Mouse (Mus musculus): ENCODE results near the gene Ror2. TPM values are rescaled to one million over a fixed set of nuclear protein-coding genes. Genes with fewer than 3 reads are reported as not detected.

Ror2 gene
- polyA plus RNA-seq, 1 experiment from 2014 or later, result 17.1 TPM

DNA sequence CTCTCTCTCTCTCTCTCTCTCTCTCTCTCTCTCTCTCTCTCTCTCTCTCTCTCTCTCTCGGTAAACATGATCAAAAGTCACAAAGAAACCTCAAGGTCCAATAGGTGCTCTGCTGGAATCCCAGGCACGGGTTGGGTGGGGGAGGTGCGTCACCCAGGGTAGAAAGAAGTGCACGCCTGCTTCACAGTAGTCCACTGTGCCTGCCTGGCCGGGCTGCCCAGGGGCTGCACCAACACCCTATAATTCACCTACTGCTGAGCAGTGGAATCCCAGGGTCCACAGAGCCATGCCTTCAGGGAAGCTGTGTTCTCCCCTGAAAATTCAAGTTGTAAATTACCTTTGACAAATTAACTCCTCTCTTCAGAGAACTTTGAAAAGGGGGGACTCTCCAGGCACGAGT, 58.9 kb downstream of the Ror2 start:
- Histone ChIP-seq H3K4me2 (no peak overlapping the region), H3K4me3 (no peak overlapping the region), H3K9me3 (0 out of 2 replicates have a peak, but pooled peaks cover 7% of the 10 kb centered on the region), H3K9ac (no peak overlapping the region), H3K4me1 (peaks cover 34% of the 10 kb centered on the region), H3K27me3 (no peaks in the 10 kb centered on the region), H3K27ac (no peak overlapping the region), H3K36me3 (no peaks in the 10 kb centered on the region)
- 32% methylated on average over 6 of the region's 6 CpGs for WGBS
- ATAC-seq (ENCODE audit: borderline replicate concordance, extremely low read depth, low FRiP score, low TSS enrichment), result no peak

DNA sequence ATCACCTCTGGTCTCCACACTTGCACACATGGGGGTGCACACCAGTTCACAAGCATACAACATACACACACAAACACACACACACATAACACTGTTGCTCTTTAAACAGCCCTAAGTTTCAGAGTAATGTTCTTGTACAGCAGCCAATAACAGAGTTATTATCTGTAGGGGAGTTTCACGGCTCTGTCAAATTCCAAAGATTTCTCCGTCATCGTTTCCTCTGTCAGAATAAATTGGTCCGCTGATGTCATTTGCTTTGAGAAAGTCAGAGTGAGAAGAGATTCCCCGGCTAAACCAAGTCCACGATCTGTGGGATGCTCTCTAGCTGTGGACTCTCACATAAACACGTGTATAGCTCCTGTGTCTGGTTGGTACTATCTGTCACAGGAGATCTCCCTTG, 59.5 kb downstream of the Ror2 start:
- H3K4me3 ChIP-seq, result no peak overlapping the region
- WGBS, result 29% methylated on average over 7 of the region's 7 CpGs
- 0 out of 2 replicates have a peak, but pooled peaks cover 7% of the 10 kb centered on the region for H3K9me3 ChIP-seq
- no peak overlapping the region for H3K9ac ChIP-seq
- no peaks in the 10 kb centered on the region for H3K27me3 ChIP-seq
- no peaks in the 10 kb centered on the region for H3K36me3 ChIP-seq
- H3K4me2 ChIP-seq, result no peak overlapping the region
- 0 out of 2 replicates have a peak, but pooled peaks have one; percentile 11 for ATAC-seq (ENCODE audit: borderline replicate concordance, extremely low read depth, low FRiP score, low TSS enrichment)
- H3K4me1 ChIP-seq, result peaks cover 30% of the 10 kb centered on the region
- no peak overlapping the region for H3K27ac ChIP-seq

DNA sequence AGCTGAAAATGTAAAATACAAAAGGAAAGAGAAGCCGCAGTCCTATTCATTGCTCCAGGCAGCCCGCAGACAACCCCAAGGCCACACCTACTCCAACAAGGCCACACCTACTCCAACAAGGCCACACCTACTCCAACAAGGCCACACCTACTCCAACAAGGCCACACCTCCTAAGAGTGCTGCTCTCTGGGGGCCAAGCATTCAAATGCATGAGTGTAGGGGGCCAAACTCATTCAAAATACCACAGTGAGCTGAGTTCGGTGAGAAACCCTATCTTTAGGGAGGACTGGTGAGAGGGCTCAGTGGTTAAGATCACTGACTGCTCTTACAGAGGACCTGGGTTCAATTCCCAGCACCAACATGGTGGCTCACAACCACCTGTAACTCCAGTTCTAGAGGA, 60.0 kb downstream of the Ror2 start:
- no peak overlapping the region for H3K4me2 ChIP-seq
- H3K27ac ChIP-seq, result no peak overlapping the region

DNA sequence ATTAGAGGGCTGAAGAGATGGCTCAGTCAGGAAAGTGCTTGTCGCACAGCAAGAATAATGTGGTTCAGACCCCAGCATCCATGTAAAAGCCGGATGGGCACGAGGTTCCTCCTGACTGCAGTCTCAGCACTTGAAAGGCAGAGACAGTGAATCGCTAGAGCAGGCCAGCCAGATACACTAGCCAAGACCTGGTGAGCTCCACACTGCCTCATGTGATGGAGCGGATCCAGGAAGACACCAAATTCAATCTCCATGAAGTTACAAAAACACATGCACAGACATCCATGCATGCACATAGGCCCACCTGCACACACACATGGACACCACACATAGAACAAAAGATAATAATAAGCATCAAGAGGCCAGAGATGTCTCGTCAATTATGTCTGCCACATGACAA, 64.7 kb downstream of the Ror2 start:
- H3K4me3 ChIP-seq, result no peak overlapping the region
- H3K27ac ChIP-seq, result no peak overlapping the region
- 0 out of 2 replicates have a peak, but pooled peaks cover 7% of the 10 kb centered on the region for H3K9me3 ChIP-seq
- 82% methylated on average over 6 of the region's 6 CpGs for WGBS
- no peaks in the 10 kb centered on the region for H3K27me3 ChIP-seq
- no peak overlapping the region for H3K4me2 ChIP-seq
- H3K9ac ChIP-seq, result no peak overlapping the region
- ATAC-seq (ENCODE audit: borderline replicate concordance, extremely low read depth, low FRiP score, low TSS enrichment), result no peak
- peaks cover 45% of the 10 kb centered on the region for H3K4me1 ChIP-seq
- no peaks in the 10 kb centered on the region for H3K36me3 ChIP-seq

More for the DNA sequence above, 60.0 kb downstream of the Ror2 start:
- H3K36me3 ChIP-seq, result no peaks in the 10 kb centered on the region
- 0 out of 2 replicates have a peak, but pooled peaks cover 7% of the 10 kb centered on the region for H3K9me3 ChIP-seq
- H3K9ac ChIP-seq, result no peak overlapping the region
- peaks cover 28% of the 10 kb centered on the region for H3K4me1 ChIP-seq
- no peak overlapping the region for H3K4me3 ChIP-seq
- H3K27me3 ChIP-seq, result no peaks in the 10 kb centered on the region
- ATAC-seq (ENCODE audit: borderline replicate concordance, extremely low read depth, low FRiP score, low TSS enrichment), result no peak
- 93% methylated on average over 3 of the region's 3 CpGs for WGBS

DNA sequence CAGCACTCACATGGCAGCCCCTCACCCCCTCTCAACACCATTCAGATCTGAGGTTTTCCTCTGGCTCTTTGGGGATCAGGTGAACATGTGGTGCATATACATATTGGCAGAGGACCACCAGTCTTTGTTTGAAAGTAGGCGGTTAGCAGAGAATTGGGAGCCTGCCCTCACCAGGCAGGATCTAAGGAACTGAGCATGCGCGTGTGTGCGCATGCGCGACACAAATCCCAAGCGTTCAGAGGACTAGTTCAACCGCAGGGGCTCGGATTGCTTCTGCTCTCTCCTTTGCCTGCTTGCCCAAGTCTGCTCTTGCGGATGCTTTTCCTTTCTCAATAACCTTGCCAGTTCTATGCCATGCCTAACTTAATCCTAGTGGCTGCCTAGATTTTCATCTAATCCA, 66.0 kb downstream of the Ror2 start:
- Histone ChIP-seq H3K27me3 (no peaks in the 10 kb centered on the region), H3K9me3 (0 out of 2 replicates have a peak, but pooled peaks cover 7% of the 10 kb centered on the region), H3K9ac (no peak overlapping the region), H3K36me3 (no peaks in the 10 kb centered on the region), H3K4me1 (peaks cover 42% of the 10 kb centered on the region), H3K4me2 (no peak overlapping the region), H3K4me3 (no peak overlapping the region), H3K27ac (no peak overlapping the region)
- 89% methylated on average over 10 of the region's 10 CpGs for WGBS
- ATAC-seq (ENCODE audit: borderline replicate concordance, extremely low read depth, low FRiP score, low TSS enrichment), result no peak

DNA sequence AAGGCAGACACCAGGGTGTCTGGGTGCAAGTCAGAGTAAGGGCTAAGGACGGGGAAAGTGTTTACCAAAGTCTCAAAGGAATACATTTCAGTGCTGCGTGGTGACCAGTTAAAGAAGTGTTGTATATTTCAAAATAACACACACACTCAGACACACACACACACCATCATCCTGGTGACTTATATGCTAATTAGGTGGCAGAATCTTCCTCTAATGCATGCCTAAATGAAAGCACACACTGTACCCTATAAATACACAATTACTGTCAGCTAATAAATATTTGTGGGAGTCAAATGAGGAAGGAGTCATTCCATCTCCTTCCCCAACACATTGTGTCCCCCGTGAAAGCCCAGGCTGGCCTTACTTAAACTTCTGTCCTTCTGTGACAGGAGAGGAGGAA, 66.5 kb downstream of the Ror2 start:
- H3K9ac ChIP-seq, result no peak overlapping the region
- peaks cover 42% of the 10 kb centered on the region for H3K4me1 ChIP-seq
- H3K4me3 ChIP-seq, result no peak overlapping the region
- no peak overlapping the region for H3K27ac ChIP-seq
- H3K27me3 ChIP-seq, result no peaks in the 10 kb centered on the region
- 44% methylated on average over 3 of the region's 3 CpGs for WGBS
- no peak overlapping the region for H3K4me2 ChIP-seq
- 0 out of 2 replicates have a peak, but pooled peaks cover 5% of the 10 kb centered on the region for H3K9me3 ChIP-seq
- H3K36me3 ChIP-seq, result no peaks in the 10 kb centered on the region
- ATAC-seq (ENCODE audit: borderline replicate concordance, extremely low read depth, low FRiP score, low TSS enrichment), result no peak

DNA sequence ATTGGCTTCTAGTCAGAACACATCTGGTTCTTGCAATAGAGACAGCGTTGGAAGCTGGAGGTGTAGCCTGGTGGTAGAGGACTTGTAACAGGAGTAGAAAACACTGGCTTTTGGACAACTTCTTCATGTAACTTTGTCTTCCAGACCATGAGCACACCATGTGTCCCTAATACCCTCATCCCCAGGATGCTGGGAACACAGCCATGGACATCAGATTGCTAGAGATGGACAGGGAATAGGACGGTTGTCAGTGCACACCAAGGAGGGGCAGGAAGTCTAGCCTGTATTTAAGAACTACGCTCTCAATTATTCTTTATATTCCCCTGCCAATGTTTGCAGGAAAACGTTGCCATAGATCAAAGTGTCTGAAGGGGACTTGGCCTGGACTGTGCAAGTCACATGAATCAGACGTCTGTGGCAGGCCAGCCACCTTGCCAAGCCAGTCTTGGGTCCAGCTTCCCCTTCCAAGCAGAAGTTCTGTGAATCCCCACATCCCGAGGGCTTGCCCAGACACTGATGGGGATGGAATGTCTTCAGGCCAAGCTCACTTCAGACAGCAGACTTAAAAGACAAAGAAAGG, 68.4 kb downstream of the Ror2 start:
- no peak overlapping the region for H3K4me2 ChIP-seq
- no peaks in the 10 kb centered on the region for H3K36me3 ChIP-seq
- WGBS, result 19% methylated on average over 6 of the region's 6 CpGs
- no peaks in the 10 kb centered on the region for H3K27me3 ChIP-seq
- no peak overlapping the region for H3K9ac ChIP-seq
- H3K9me3 ChIP-seq, result no peaks in the 10 kb centered on the region
- H3K4me3 ChIP-seq, result no peak overlapping the region
- peak; percentile 75; the same call in 1 of the 2 replicates for ATAC-seq (ENCODE audit: borderline replicate concordance, extremely low read depth, low FRiP score, low TSS enrichment)
- H3K27ac ChIP-seq, result peak overlapping the region; percentile 61
- peaks cover 53% of the 10 kb centered on the region for H3K4me1 ChIP-seq

DNA sequence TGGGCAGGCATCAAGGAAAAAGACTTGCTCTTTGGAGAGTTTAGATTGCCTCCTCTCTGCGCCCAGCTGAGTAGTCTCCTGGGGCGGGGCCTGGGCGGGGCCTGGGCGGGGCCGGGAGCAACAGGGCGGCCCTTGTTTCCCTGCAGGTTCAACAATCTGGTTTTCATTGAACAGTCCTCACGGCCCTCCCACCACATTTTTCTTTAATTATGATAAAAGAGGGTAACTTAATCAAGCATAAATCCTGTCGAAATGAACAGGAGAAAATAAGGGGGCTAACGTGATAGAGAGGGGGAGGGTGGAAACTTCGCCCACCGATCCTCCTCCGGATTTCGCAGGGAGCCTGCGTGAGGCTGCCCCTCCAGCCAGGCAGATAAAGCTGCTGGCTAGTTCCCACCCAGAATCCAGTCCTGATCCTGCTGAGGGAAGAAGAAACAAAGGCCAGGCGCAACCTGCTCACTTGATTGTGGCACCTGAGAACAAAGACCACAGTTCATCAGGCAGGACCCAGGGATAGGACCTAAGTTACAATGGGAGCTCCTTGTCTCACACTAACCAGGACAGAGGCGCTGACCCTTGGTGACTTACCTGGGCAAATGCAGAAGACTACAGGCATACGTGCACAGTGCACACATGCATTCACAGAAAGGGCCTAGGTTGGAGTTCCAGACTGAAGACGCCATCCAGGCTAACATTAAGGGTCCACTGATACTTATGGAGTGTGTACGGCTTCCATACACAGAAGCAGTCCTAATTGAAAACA, 73.8 kb downstream of the Ror2 start:
- Histone ChIP-seq H3K4me3 (peak overlapping the region; percentile 30), H3K27ac (peak overlapping the region; percentile 41; the same call in 1 of the 2 replicates), H3K27me3 (no peaks in the 10 kb centered on the region), H3K9me3 (no peaks in the 10 kb centered on the region), H3K9ac (no peak overlapping the region), H3K4me1 (peaks cover 34% of the 10 kb centered on the region), H3K4me2 (peak overlapping the region; percentile 47), H3K36me3 (no peaks in the 10 kb centered on the region)
- ATAC-seq (ENCODE audit: borderline replicate concordance, extremely low read depth, low FRiP score, low TSS enrichment), result peak; percentile 80; the same call in 1 of the 2 replicates
- WGBS, result 15% methylated on average over 19 of the region's 19 CpGs

DNA sequence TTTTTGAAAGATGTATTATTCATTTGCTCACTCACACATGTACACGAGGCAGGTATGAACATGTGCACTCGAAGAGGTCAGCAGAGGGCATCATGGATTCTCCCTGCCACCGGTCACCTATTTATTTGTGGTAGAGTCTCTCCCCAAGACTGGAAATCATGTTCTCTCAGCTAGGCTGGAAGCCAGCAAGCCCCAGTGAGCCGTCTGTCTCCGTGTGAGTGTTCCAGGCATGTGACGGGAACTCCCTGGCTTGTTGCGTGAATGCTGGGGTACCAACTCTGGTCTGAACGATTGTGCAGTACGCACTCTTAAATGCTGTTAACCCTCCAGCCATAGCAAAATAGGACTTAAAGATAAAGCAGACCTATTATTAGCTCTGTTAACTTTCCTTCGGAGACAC, 77.4 kb downstream of the Ror2 start:
- Histone ChIP-seq H3K27me3 (no peaks in the 10 kb centered on the region), H3K36me3 (no peaks in the 10 kb centered on the region), H3K4me1 (peaks cover 49% of the 10 kb centered on the region), H3K9me3 (no peaks in the 10 kb centered on the region), H3K4me3 (no peak overlapping the region), H3K4me2 (no peak overlapping the region), H3K9ac (no peak overlapping the region), H3K27ac (no peak overlapping the region)
- ATAC-seq (ENCODE audit: borderline replicate concordance, extremely low read depth, low FRiP score, low TSS enrichment), result no peak
- WGBS, result 64% methylated on average over 10 of the region's 10 CpGs

DNA sequence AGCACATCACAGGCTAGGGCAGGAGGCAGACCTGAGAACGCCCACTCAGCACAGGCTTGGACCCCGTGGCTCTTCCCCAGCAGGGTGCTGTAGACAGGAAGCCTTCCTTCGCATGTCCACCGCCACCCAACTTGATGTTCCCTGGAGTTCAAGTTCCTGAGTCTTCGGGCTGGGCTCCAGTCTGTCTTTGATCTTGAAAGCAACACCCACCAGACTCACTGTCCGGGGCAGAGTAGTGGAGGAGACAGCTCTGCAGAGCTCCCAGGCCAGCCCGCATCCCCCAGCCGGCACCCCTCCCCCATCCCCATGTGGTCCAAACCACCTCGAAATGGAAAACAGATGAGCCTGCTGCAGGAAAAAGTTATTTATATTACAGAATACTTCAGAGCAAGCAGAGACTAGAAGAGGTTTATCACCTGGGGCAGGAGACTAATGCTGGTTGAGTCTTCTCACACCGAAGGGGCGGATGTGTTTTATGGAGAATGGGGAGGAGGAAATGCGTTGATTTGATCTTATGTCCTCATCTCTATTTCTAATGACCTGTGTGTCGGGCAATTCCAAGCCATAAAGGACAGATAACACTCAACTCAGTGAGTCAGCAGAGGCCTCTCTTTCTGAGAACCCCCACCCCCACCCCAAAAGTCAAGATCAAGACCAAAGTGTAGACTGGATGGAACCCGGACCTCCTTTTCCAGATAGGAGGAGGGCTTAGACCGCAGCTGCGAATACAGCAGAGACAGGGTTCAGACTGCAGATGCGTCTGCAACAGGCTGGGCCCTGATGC, 80.6 kb downstream of the Ror2 start:
- Histone ChIP-seq H3K9me3 (no peaks in the 10 kb centered on the region), H3K4me3 (no peak overlapping the region), H3K4me2 (peak overlapping the region; percentile 5; the same call in 1 of the 2 replicates), H3K27ac (peak overlapping the region; percentile 24), H3K4me1 (peaks cover 49% of the 10 kb centered on the region), H3K27me3 (no peaks in the 10 kb centered on the region), H3K9ac (no peak overlapping the region), H3K36me3 (no peaks in the 10 kb centered on the region)
- peak; percentile 70 for ATAC-seq (ENCODE audit: borderline replicate concordance, extremely low read depth, low FRiP score, low TSS enrichment)
- WGBS, result 30% methylated on average over 17 of the region's 17 CpGs

DNA sequence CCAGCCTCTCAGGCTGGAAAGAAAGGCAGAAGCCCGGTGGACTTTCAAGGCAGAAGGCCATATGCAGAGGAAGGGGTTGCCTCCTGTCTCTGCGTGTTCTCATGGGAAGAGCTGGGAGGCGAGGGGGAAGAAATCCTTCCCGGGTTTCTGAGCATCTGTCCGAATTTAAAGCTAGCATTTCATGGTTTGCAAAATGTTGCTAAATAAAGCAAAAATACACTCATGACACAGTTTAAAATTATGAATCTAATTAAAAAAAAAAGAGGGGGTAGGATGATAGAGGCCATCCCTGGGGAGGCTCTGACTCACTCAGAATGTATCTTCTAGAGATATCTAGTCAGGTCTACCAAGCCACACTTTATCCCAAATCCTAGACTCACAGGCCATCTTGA, 83.5 kb downstream of the Ror2 start:
- 58% methylated on average over 5 of the region's 5 CpGs for WGBS
- no peak overlapping the region for H3K4me3 ChIP-seq
- no peak overlapping the region for H3K9ac ChIP-seq
- peak overlapping the region; percentile 37; the same call in 1 of the 2 replicates for H3K4me2 ChIP-seq
- H3K36me3 ChIP-seq, result no peaks in the 10 kb centered on the region
- peak overlapping the region; percentile 89 for H3K27ac ChIP-seq
- no peaks in the 10 kb centered on the region for H3K9me3 ChIP-seq
- no peak for ATAC-seq (ENCODE audit: borderline replicate concordance, extremely low read depth, low FRiP score, low TSS enrichment)
- no peaks in the 10 kb centered on the region for H3K27me3 ChIP-seq
- H3K4me1 ChIP-seq, result peaks cover 56% of the 10 kb centered on the region
